Mouse (Mus musculus) mesoderm, embryonic 11.5 days (tissue): ENCODE data around the gene Krt35.

Experiments used
- DNase-seq: peaks from one replicate; pipeline ENCODE4 v3.0.0-alpha.2; 2012; ENCODE audit warnings: low read depth, low spot score

Krt35 gene

DNA sequence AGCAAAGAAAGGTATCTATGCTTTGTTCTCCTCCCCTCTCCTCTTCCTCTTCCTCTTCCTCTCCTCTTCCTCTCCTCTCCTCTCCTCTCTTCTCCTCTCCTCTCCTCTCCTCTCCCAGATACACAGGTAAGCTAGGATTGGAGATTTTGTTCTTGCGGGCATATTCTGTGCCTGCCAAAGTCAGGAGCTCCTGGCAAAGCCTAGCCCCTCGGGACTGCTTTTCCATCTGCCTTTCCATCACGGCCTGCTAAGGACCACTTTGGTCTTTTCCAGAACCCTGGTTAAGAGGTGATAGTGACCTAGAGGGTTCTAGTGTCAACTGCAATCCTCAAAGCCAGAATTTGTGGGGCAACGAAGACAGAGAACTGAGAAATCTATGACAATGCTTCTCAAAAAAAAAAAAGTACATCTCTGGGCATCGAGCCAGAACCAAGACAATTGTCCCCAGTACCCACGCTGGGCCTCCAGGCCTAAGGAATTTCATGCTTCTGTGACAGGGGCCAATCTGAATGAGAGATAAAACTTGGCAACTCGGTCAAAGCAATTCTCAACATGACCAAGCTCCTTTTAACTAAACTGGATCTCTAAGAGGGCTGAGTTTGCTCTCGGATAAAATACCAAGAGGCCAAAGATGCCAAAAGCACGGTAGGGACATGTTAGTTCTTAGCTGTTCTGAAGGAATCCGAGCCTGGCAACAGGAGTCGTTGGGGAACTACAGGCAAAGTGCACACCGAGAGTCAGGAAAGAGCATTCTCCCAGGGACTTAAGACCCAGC is 29.6 kb downstream of the Krt35 start:
- DNase-seq, result no peak

DNA sequence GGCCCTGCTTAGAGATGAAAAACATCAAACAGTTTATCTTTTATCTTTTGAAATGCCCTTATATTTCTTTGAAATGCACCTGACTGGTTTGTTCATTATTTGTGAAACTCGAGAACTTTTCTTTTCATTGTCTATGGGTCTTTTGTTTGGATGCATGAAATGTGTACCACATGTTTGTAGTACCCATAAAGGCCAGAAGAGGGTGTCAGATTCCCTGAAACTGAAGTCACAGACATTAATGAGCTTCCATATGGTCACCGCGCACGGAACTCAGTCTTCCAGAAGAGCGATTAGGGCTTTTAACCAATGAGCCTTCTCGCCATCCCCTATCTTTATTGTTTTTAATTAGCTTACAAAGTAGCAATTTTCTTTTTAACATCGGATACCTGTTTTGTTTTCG is 37.2 kb downstream of the Krt35 start:
- DNase-seq, result peak; percentile 26

DNA sequence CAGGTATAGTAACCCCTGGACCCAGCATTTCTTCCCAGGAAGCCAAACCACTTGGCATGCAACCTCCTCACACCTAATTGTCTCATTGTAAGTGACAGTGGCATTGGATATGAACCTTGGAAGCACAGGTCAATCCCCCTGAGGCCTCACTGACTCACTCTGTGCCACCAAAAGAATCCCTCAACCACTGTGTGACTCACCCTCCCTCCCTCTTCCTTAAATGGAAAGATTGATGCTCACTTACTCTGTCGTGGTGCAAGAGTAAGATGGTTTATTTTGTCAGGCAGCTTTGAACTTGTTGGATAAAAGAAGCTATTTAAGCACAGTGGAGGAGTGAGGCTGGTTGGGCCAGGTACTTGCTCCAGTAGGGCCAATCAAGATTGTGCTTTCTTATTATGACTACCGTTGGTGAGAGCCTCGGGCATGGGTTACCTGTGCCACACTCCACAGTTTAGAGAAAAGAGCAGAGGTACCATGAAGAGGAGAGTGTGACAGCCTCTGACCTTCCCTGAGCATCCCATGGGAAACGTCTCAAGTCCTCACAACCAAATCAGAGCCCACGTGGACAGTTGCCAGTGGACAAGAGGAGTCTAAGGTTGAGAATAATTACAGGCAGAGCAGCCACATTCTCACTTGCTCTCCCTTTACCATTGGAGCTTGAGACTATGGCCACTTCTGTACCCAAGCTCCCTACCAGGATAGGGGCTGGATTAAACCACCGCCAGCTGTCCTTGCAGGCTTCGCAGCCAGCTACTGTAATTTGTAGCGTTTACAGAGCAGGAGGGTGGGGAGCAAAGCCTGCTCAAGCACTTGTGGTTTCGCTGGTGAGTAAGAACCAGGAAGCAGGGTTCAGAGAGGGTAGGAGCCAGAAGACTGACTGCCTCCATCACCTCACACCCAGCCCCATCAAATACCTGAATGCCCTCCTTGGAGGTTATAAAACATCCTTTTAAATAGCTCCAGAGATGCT is 40.1 kb downstream of the Krt35 start:
- DNase-seq, result no peak

DNA sequence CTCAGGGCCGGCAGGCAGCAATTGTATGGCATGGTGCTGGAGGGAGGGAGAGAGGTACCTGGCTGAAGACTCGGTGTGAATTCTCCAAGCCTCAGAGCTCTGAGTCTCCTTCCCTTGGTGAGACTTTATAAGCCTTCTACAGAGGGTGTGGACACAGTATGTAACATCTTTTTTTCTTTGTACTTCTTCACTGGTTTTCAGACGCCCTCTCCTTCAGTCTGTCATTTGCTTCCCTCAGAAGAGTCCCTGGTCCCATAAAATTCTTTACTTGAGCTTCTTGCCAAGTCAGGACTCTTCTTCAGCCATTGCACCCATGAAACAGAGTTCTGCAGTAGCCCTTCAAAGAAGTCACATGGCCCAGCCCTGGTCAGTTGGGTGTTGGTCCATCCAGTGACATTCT is 45.6 kb downstream of the Krt35 start, which contains the start of gene Krt31:
Gene Krt31, minus strand, starts transcription at position 101 of the 400 bp plus-strand sequence.
- no peak for DNase-seq

DNA sequence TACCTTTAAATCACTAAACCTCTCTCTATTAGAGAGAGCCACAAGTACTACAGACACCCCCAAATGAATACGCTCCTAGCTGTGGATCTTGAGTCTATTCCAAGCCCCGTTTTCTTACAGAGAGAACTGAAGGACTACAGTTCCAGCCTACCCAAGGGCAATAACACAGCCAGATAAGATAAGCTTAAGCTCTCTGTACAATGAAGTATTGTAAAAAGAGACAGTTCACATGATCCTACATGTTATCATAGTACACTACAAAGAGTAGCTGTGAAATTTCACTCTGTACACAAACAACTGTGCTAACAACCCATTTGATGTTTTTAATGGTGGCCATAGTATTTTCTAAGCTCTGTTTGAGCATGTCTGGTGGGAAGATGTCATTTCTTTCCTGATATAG is 48.8 kb downstream of the Krt35 start:
- DNase-seq, result no peak

DNA sequence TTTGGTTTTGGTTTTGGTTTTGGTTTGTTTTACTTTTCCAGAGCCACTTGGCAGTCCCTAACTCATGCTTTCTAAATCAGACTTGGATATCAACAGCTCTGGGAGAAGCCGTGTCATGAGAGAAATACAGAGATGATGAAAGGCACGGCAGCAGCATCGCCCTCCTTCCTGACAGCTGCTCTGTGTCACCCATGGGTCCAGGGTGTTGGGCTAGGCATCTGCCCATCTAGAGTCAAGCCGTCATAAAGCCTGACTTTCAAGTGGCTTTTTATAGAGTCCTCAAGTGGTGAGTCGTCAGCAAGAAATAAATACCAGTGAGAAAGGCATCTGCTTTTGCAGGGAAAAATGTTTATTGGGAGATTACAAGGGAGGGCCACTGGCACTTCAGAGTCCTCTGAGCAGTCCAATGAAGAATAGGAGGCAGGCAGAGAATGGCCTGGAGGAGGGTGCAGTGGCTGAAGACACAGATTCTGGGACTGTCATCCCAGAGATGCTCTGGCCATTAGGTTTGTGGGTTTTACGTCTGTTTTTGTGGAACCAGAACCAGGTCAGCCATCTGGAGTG is 49.7 kb downstream of the Krt35 start:
- DNase-seq, result no peak
